13 mouse cellular contexts compared by ENCODE assay signal in the genomic region with DNA sequence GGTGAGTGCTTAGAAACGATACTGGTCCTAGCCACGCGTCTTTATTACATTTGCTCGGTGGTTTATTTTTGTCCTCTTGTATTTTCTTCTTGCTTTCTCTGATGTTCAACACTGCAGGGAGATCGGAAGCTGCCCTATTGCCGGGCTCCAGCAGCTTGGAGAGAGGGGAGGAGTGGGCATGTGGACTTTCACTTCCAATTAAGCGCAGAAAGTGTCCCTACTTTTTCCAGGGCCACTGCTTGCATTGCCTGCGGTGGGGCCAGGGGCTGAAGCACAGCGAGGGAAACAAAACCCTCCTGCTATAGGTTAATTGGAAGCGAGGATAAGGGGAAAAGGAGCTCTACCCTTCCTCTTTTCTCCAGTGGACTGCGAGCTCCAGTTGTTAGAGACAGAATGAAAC.
DNase-seq lines count a peak whose midpoint lies in the region; ATAC-seq and TF ChIP-seq lines count a peak whose summit lies in the region.
"Had no signal": no experiment of that assay in that cellular context is flagged by ENCODE, and none has a peak within 500 bp of the region (broad histone marks: within the 10 kb centered on the region; RNA-seq: fewer than 3 reads in every experiment).

No protein-coding gene starts in this region.

- TF ChIP-seq CTCF in brain, embryonic 14.5 days (IDR thresholded peaks at IDR 0.05; ENCODE audit: borderline replicate concordance, extremely low read depth, insufficient read depth, insufficient read length): no peak

- peak; percentile 67 for DNase-seq in brain, embryonic 14.5 days (ENCODE audit: low read depth)
- no peak for DNase-seq in thymus, postnatal 36 days
- DNase-seq in gastrocnemius, postnatal 4 days (ENCODE audit: low spot score in 2 of 2): no peak
- DNase-seq: adrenal gland, postnatal 36 days; cerebellum, postnatal 14 days; gastrocnemius, postnatal 10 days; kidney, adult 8-10 months had no signal

- no peaks in the 10 kb centered on the region for H3K36me3 ChIP-seq in intestine, embryonic 16.5 days (ENCODE audit: control insufficient read depth, insufficient read depth, low read length)
- H3K36me3 ChIP-seq in intestine, embryonic 15.5 days: no peaks in the 10 kb centered on the region
- no peaks in the 10 kb centered on the region for H3K36me3 ChIP-seq in embryonic facial prominence, embryonic 15.5 days
- no peaks in the 10 kb centered on the region for H3K36me3 ChIP-seq in limb, embryonic 12.5 days
- H3K36me3 ChIP-seq: heart, embryonic 15.5 days had no signal

- H3K27me3 ChIP-seq in intestine, embryonic 16.5 days (replicated peaks; ENCODE audit: control insufficient read depth, insufficient read depth, low read length): no peaks in the 10 kb centered on the region
- no peaks in the 10 kb centered on the region for H3K27me3 ChIP-seq in intestine, embryonic 15.5 days (replicated peaks)
- no peaks in the 10 kb centered on the region for H3K27me3 ChIP-seq in embryonic facial prominence, embryonic 15.5 days
- H3K27me3 ChIP-seq in limb, embryonic 12.5 days: no peaks in the 10 kb centered on the region
- H3K27me3 ChIP-seq: heart, embryonic 15.5 days had no signal

- no peaks in the 10 kb centered on the region for H3K9me3 ChIP-seq in intestine, embryonic 16.5 days (ENCODE audit: control insufficient read depth, low read length)
- no peaks in the 10 kb centered on the region for H3K9me3 ChIP-seq in intestine, embryonic 15.5 days
- H3K9me3 ChIP-seq in embryonic facial prominence, embryonic 15.5 days (replicated peaks): no peaks in the 10 kb centered on the region
- no peaks in the 10 kb centered on the region for H3K9me3 ChIP-seq in limb, embryonic 12.5 days
- H3K9me3 ChIP-seq: heart, embryonic 15.5 days had no signal

- H3K4me3 ChIP-seq in intestine, embryonic 16.5 days (ENCODE audit: low read length): no peak overlapping the region
- no peak overlapping the region for H3K4me3 ChIP-seq in intestine, embryonic 15.5 days (replicated peaks)
- H3K4me3 ChIP-seq in embryonic facial prominence, embryonic 15.5 days (replicated peaks): peak overlapping the region; percentile 35
- peak overlapping the region; percentile 9 for H3K4me3 ChIP-seq in limb, embryonic 12.5 days (replicated peaks)
- H3K4me3 ChIP-seq: heart, embryonic 15.5 days had no signal

- H3K27ac ChIP-seq in intestine, embryonic 16.5 days (ENCODE audit: low read length): no peak overlapping the region
- no peak overlapping the region for H3K27ac ChIP-seq in intestine, embryonic 15.5 days
- no peak overlapping the region for H3K27ac ChIP-seq in embryonic facial prominence, embryonic 15.5 days (replicated peaks)
- H3K27ac ChIP-seq in limb, embryonic 12.5 days: no peak overlapping the region
- H3K27ac ChIP-seq: heart, embryonic 15.5 days had no signal

- 62% methylated on average over 11 of the region's 11 CpGs for WGBS in intestine, embryonic 16.5 days
- WGBS in intestine, embryonic 15.5 days: 64% methylated on average over 11 of the region's 11 CpGs
- 19% methylated on average over 11 of the region's 11 CpGs for WGBS in embryonic facial prominence, embryonic 15.5 days
- WGBS in limb, embryonic 12.5 days: 31% methylated on average over 11 of the region's 11 CpGs

- peak overlapping the region; percentile 24; the same call in 1 of the 2 replicates for H3K9ac ChIP-seq in intestine, embryonic 16.5 days (ENCODE audit: low read depth, low read length)
- H3K9ac ChIP-seq in intestine, embryonic 15.5 days: no peak overlapping the region
- H3K9ac ChIP-seq in embryonic facial prominence, embryonic 15.5 days: no peak overlapping the region
- H3K9ac ChIP-seq in limb, embryonic 12.5 days (replicated peaks): 0 out of 2 replicates have a peak overlapping the region, but pooled peaks have one; percentile 0
- H3K9ac ChIP-seq: heart, embryonic 15.5 days had no signal

- 0 out of 2 replicates have a peak, but pooled peaks cover 3% of the 10 kb centered on the region for H3K4me1 ChIP-seq in intestine, embryonic 16.5 days (ENCODE audit: control insufficient read depth, insufficient read depth, low read length)
- no peaks in the 10 kb centered on the region for H3K4me1 ChIP-seq in intestine, embryonic 15.5 days (replicated peaks)
- H3K4me1 ChIP-seq in embryonic facial prominence, embryonic 15.5 days: no peaks in the 10 kb centered on the region
- H3K4me1 ChIP-seq in limb, embryonic 12.5 days (replicated peaks): peaks cover 20% of the 10 kb centered on the region

- no peak for ATAC-seq in intestine, embryonic 16.5 days
- ATAC-seq in intestine, embryonic 15.5 days: no peak
- ATAC-seq in embryonic facial prominence, embryonic 15.5 days (ENCODE audit: insufficient number of reproducible peaks, low FRiP score, low TSS enrichment, low read depth): no peak
- ATAC-seq in limb, embryonic 12.5 days (ENCODE audit: insufficient number of reproducible peaks, insufficient read depth, low FRiP score, low TSS enrichment, low read depth): no peak
- ATAC-seq: CD4-positive, CD25-positive, alpha-beta regulatory T cell, adult 4 months had no signal

- peak overlapping the region; percentile 19; the same call in 1 of the 2 replicates for H3K4me2 ChIP-seq in intestine, embryonic 16.5 days (ENCODE audit: low read depth, low read length)
- no peak overlapping the region for H3K4me2 ChIP-seq in intestine, embryonic 15.5 days (replicated peaks)
- peak overlapping the region; percentile 41 for H3K4me2 ChIP-seq in embryonic facial prominence, embryonic 15.5 days (replicated peaks)
- H3K4me2 ChIP-seq in limb, embryonic 12.5 days: peak overlapping the region; percentile 47
- H3K4me2 ChIP-seq: heart, embryonic 15.5 days had no signal

- TF ChIP-seq POLR2A in brain, embryonic 14.5 days (IDR thresholded peaks at IDR 0.05; ENCODE audit: borderline replicate concordance, extremely low read depth, insufficient read depth, insufficient read length, poor library complexity, severe bottlenecking): no peak

Comparison
In these comparisons a context has a peak if more than half of its experiments do, and no peak if none do; other contexts are left out.
1. H3K9ac ChIP-seq: peak in intestine, embryonic 16.5 days (single experiment) and limb, embryonic 12.5 days (single experiment); none in intestine, embryonic 15.5 days (single experiment) and embryonic facial prominence, embryonic 15.5 days (single experiment).
2. H3K4me3 ChIP-seq: peak in embryonic facial prominence, embryonic 15.5 days (single experiment) and limb, embryonic 12.5 days (single experiment); none in intestine, embryonic 16.5 days (single experiment) and intestine, embryonic 15.5 days (single experiment).